Mouse (Mus musculus): ENCODE measurements around the gene Grin3b. TPM values are rescaled to one million over a fixed set of nuclear protein-coding genes. Genes with fewer than 3 reads are reported as not detected.

Grin3b gene
- total RNA-seq, 2 experiments from 2014 or later = 0.15 TPM; not detected in 1

- peak; percentile 100 for DNase-seq (ENCODE audit: low spot score in 2 of 2)
- H3K4me3 ChIP-seq = peak within 1 kb of the TSS; percentile 99
- peak; percentile 93 for TF ChIP-seq CTCF (conservative IDR thresholded peaks at IDR 0.05)
- H3K27ac ChIP-seq = peak within 1 kb of the TSS; percentile 89
Observed at GRCm38 (mm10) chr10:79959847-79960601, 10.5 kb upstream of the Grin3b start, which contains the start of gene Wdr18. Gene Wdr18, plus strand, starts transcription at chr10:79960152.

- Histone ChIP-seq H3K4me3 (peak overlapping the region; percentile 99), H3K27ac (peak overlapping the region; percentile 89)
- no peak for TF ChIP-seq CTCF (conservative IDR thresholded peaks at IDR 0.05)
- DNase-seq (ENCODE audit: low spot score in 2 of 2) = no peak
Observed at GRCm38 (mm10) chr10:79960671-79961294, 9.7 kb upstream of the Grin3b start.

- no peak for DNase-seq (ENCODE audit: low spot score in 2 of 2)
- no peak overlapping the region for H3K27ac ChIP-seq
- H3K4me3 ChIP-seq = no peak overlapping the region
- TF ChIP-seq CTCF (conservative IDR thresholded peaks at IDR 0.05) = no peak
Observed at GRCm38 (mm10) chr10:79964727-79965126, 5.8 kb upstream of the Grin3b start.

GRCm38 (mm10) chr10:79965325-79965724 lies 5.2 kb upstream of the Grin3b start:
- no peak for DNase-seq (ENCODE audit: low spot score in 2 of 2)
- Histone ChIP-seq H3K27ac (no peak overlapping the region), H3K4me3 (no peak overlapping the region)
- TF ChIP-seq CTCF (conservative IDR thresholded peaks at IDR 0.05) = no peak

- H3K4me3 ChIP-seq = no peak overlapping the region
- H3K27ac ChIP-seq = no peak overlapping the region
- no peak for DNase-seq (ENCODE audit: low spot score in 2 of 2)
- no peak for TF ChIP-seq CTCF (conservative IDR thresholded peaks at IDR 0.05)
Observed at GRCm38 (mm10) chr10:79966886-79967400, 3.6 kb upstream of the Grin3b start.

- H3K4me3 ChIP-seq = no peak overlapping the region
- DNase-seq (ENCODE audit: low spot score in 2 of 2) = no peak
- no peak overlapping the region for H3K27ac ChIP-seq
- TF ChIP-seq CTCF (conservative IDR thresholded peaks at IDR 0.05) = no peak
Observed at GRCm38 (mm10) chr10:79968181-79968580, 2.3 kb upstream of the Grin3b start.

GRCm38 (mm10) chr10:79969124-79969568 lies 1.4 kb upstream of the Grin3b start:
- peak; percentile 50 for TF ChIP-seq CTCF (conservative IDR thresholded peaks at IDR 0.05)
- no peak for DNase-seq (ENCODE audit: low spot score in 2 of 2)
- no peak overlapping the region for H3K27ac ChIP-seq
- no peak overlapping the region for H3K4me3 ChIP-seq

GRCm38 (mm10) chr10:79971183-79971497 lies 625 bp downstream of the Grin3b start:
- DNase-seq (ENCODE audit: low spot score in 2 of 2) = no peak
- Histone ChIP-seq H3K4me3 (peak overlapping the region; percentile 24; the same call in 1 of the 2 replicates), H3K27ac (no peak overlapping the region)
- TF ChIP-seq CTCF (conservative IDR thresholded peaks at IDR 0.05) = no peak

- Histone ChIP-seq H3K27ac (no peak overlapping the region), H3K4me3 (no peak overlapping the region)
- TF ChIP-seq CTCF (conservative IDR thresholded peaks at IDR 0.05) = no peak
- DNase-seq (ENCODE audit: low spot score in 2 of 2) = no peak
Observed at GRCm38 (mm10) chr10:79972831-79973230, 2.3 kb downstream of the Grin3b start.

GRCm38 (mm10) chr10:79974087-79974486 lies 3.6 kb downstream of the Grin3b start:
- TF ChIP-seq CTCF (conservative IDR thresholded peaks at IDR 0.05) = no peak
- Histone ChIP-seq H3K27ac (no peak overlapping the region), H3K4me3 (no peak overlapping the region)

GRCm38 (mm10) chr10:79974668-79975067 lies 4.2 kb downstream of the Grin3b start:
- TF ChIP-seq CTCF (conservative IDR thresholded peaks at IDR 0.05) = no peak
- no peak overlapping the region for H3K27ac ChIP-seq
- no peak for DNase-seq (ENCODE audit: low spot score in 2 of 2)

More at GRCm38 (mm10) chr10:79974087-79974486, 3.6 kb downstream of the Grin3b start:
- DNase-seq (ENCODE audit: low spot score in 2 of 2) = no peak

GRCm38 (mm10) chr10:79976071-79976721 lies 5.7 kb downstream of the Grin3b start:
- DNase-seq (ENCODE audit: low spot score in 2 of 2) = no peak
- H3K27ac ChIP-seq = no peak overlapping the region
- no peak for TF ChIP-seq CTCF (conservative IDR thresholded peaks at IDR 0.05)
- no peak overlapping the region for H3K4me3 ChIP-seq

More at GRCm38 (mm10) chr10:79974668-79975067, 4.2 kb downstream of the Grin3b start:
- H3K4me3 ChIP-seq = no peak overlapping the region

- TF ChIP-seq CTCF (conservative IDR thresholded peaks at IDR 0.05) = no peak
- Histone ChIP-seq H3K27ac (no peak overlapping the region), H3K4me3 (no peak overlapping the region)
- no peak for DNase-seq (ENCODE audit: low spot score in 2 of 2)
Observed at GRCm38 (mm10) chr10:79976722-79977107, 6.2 kb downstream of the Grin3b start.
